Mouse (Mus musculus): Measurements from ENCODE around the gene Aplf. TPM values are rescaled to one million over a fixed set of nuclear protein-coding genes. Genes with fewer than 3 reads are reported as not detected.
A peak's percentile ranks its signal among the peaks of the same experiment; 100 is the strongest.

Aplf gene
- polyA plus RNA-seq, 1 experiment from 2014 or later: 25.2 TPM

DNA sequence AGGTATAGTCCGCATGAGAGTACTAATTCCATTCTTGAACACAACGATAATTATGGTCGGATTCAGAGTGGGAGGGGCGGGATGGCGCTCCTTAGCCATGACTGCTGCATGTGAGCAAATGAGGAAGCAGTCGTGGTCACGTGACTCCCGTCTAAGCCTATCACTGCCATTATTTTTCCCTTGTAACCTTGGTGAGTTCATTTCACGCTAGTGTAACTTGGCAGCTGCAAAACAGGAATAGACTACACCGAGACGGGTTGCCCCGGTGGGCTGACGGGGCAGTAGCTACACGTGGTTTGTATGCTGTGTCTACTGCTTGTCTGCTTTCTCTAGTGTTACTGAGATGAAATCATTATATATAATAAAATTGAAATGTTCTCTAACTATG, 56.3 kb downstream of the Aplf start:
- Histone ChIP-seq H3K27ac (ENCODE audit: low read depth, low read length) (no peak overlapping the region), H3K4me2 (no peak overlapping the region), H3K4me3 (ENCODE audit: low read depth, low read length) (no peak overlapping the region), H3K4me1 (replicated peaks; ENCODE audit: control insufficient read depth, insufficient read depth, low read length) (0 out of 2 replicates have a peak, but pooled peaks cover 2% of the 10 kb centered on the region), H3K36me3 (ENCODE audit: control insufficient read depth, insufficient read depth, low read length) (no peaks in the 10 kb centered on the region), H3K27me3 (replicated peaks; ENCODE audit: control insufficient read depth, insufficient read depth, low read length) (no peaks in the 10 kb centered on the region; the same call in 1 of the 2 replicates), H3K9ac (ENCODE audit: low read depth, low read length) (no peak overlapping the region), H3K9me3 (ENCODE audit: control insufficient read depth, low read length) (no peaks in the 10 kb centered on the region)
- no peak for ATAC-seq (replicated peaks; ENCODE audit: low FRiP score)
- no peak for DNase-seq (ENCODE audit: low spot score)
- WGBS: 86% methylated on average over 14 of the region's 14 CpGs

GRCm38 (mm10) chr6:87614794-87615695, 56.9 kb downstream of the Aplf start:
- ATAC-seq (replicated peaks; ENCODE audit: low FRiP score) (no peak), DNase-seq (ENCODE audit: low spot score) (no peak)
- H3K9ac ChIP-seq (ENCODE audit: low read depth, low read length): no peak overlapping the region
- no peak overlapping the region for H3K4me2 ChIP-seq
- no peaks in the 10 kb centered on the region for H3K9me3 ChIP-seq (ENCODE audit: control insufficient read depth, low read length)
- no peak overlapping the region for H3K27ac ChIP-seq (ENCODE audit: low read depth, low read length)
- H3K4me1 ChIP-seq (replicated peaks; ENCODE audit: control insufficient read depth, insufficient read depth, low read length): 0 out of 2 replicates have a peak, but pooled peaks cover 2% of the 10 kb centered on the region
- H3K27me3 ChIP-seq (replicated peaks; ENCODE audit: control insufficient read depth, insufficient read depth, low read length): no peaks in the 10 kb centered on the region; the same call in 1 of the 2 replicates
- H3K4me3 ChIP-seq (ENCODE audit: low read depth, low read length): no peak overlapping the region
- WGBS: 51% methylated on average over 11 of the region's 11 CpGs
- H3K36me3 ChIP-seq (ENCODE audit: control insufficient read depth, insufficient read depth, low read length): no peaks in the 10 kb centered on the region

DNA sequence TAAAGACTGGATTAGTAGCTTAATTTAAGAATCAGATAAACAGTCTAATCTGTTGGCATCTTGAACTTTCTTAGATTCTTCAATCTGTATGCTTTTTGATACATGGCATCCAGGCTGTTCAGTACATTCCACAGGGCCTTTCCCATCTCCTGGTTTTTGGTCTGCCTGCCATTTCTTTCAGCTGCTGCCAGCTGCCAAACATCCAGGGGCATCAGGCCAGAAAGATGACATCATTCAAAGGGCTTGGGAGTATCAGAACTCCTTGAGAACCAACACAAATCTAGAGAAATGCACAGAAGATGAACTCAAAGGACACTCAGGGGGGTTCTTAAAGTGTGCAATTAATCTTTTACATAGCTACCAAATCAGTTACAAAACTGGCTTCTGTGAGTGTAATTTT, 72.2 kb downstream of the Aplf start:
- H3K4me2 ChIP-seq: no peak overlapping the region
- no peak overlapping the region for H3K9ac ChIP-seq (ENCODE audit: low read depth, low read length)
- no peaks in the 10 kb centered on the region; the same call in 1 of the 2 replicates for H3K27me3 ChIP-seq (replicated peaks; ENCODE audit: control insufficient read depth, insufficient read depth, low read length)
- H3K4me3 ChIP-seq (ENCODE audit: low read depth, low read length): no peak overlapping the region
- H3K9me3 ChIP-seq (ENCODE audit: control insufficient read depth, low read length): no peaks in the 10 kb centered on the region
- ATAC-seq (replicated peaks; ENCODE audit: low FRiP score): no peak
- DNase-seq (ENCODE audit: low spot score): no peak
- H3K4me1 ChIP-seq (replicated peaks; ENCODE audit: control insufficient read depth, insufficient read depth, low read length): no peaks in the 10 kb centered on the region
- no peak overlapping the region for H3K27ac ChIP-seq (ENCODE audit: low read depth, low read length)
- H3K36me3 ChIP-seq (ENCODE audit: control insufficient read depth, insufficient read depth, low read length): no peaks in the 10 kb centered on the region

GRCm38 (mm10) chr6:87597116-87597833, 74.7 kb downstream of the Aplf start:
- no peak overlapping the region for H3K9ac ChIP-seq (ENCODE audit: low read depth, low read length)

GRCm38 (mm10) chr6:87594188-87594587, 77.8 kb downstream of the Aplf start:
- no peak for DNase-seq (ENCODE audit: low spot score)
- Histone ChIP-seq H3K36me3 (ENCODE audit: control insufficient read depth, insufficient read depth, low read length) (no peaks in the 10 kb centered on the region), H3K4me1 (replicated peaks; ENCODE audit: control insufficient read depth, insufficient read depth, low read length) (peaks cover 15% of the 10 kb centered on the region), H3K4me3 (ENCODE audit: low read depth, low read length) (no peak overlapping the region), H3K27me3 (replicated peaks; ENCODE audit: control insufficient read depth, insufficient read depth, low read length) (peaks cover 6% of the 10 kb centered on the region), H3K27ac (ENCODE audit: low read depth, low read length) (no peak overlapping the region), H3K9me3 (ENCODE audit: control insufficient read depth, low read length) (no peaks in the 10 kb centered on the region), H3K9ac (ENCODE audit: low read depth, low read length) (no peak overlapping the region), H3K4me2 (no peak overlapping the region)
- 71% methylated on average over 6 of the region's 6 CpGs for WGBS
- no peak for ATAC-seq (replicated peaks; ENCODE audit: low FRiP score)

More at GRCm38 (mm10) chr6:87597116-87597833, 74.7 kb downstream of the Aplf start:
- Histone ChIP-seq H3K27me3 (replicated peaks; ENCODE audit: control insufficient read depth, insufficient read depth, low read length) (no peaks in the 10 kb centered on the region; the same call in 1 of the 2 replicates), H3K27ac (ENCODE audit: low read depth, low read length) (no peak overlapping the region), H3K9me3 (ENCODE audit: control insufficient read depth, low read length) (no peaks in the 10 kb centered on the region), H3K4me2 (no peak overlapping the region), H3K4me1 (replicated peaks; ENCODE audit: control insufficient read depth, insufficient read depth, low read length) (no peaks in the 10 kb centered on the region), H3K36me3 (ENCODE audit: control insufficient read depth, insufficient read depth, low read length) (no peaks in the 10 kb centered on the region), H3K4me3 (ENCODE audit: low read depth, low read length) (no peak overlapping the region)
- ATAC-seq (replicated peaks; ENCODE audit: low FRiP score) (no peak), DNase-seq (ENCODE audit: low spot score) (no peak)
- WGBS: 57% methylated on average over 10 of the region's 10 CpGs

DNA sequence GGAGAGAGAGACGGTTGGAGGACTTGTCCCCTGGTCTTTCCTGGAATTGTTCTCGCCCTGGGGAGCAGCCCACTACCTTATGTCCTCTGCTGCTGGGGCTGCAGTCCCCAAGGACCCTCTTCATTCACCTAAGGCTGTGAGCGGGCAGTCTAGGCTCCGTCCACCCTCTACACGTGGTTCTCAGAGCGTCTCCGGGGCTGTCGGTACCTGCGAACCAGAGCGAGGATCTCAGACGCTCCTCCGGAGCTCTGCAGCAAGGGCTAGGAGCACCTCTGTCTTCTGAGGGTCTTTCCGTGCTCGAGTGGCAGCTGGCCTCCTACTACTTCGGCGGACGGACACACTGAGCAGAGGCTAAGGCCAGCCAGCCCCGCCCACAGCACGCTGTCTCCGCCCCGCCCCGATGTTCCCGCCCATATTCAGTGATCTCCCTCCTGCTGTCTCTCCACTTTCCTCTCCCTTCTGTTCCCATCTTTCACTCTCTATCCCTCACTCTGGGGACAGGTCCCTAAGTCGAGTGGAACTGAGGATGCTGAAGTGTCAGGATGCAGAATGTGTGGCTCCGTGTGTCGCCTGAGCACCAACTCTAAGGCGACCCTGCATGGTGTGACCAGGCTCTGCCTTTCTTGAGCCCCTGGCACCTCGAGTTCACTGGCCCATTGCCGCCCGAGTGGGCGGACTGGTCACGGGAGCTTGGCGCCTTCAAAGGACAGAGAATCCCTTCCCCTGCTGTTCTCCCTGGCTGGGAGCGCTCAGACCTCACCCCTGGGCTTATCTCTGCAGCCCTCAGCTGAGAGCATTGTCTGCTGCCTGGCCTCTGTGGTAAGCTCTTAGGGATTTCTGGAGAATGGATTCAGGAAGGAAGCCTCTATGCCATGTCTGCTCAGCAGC, 81.4 kb downstream of the Aplf start, which contains the start of gene Prokr1:
Prokr1 (minus strand) TSS at position 350 of the 888 bp plus-strand sequence.
- Histone ChIP-seq H3K4me2 (peak within 1 kb of the TSS; percentile 95), H3K27ac (ENCODE audit: low read depth, low read length) (peak within 1 kb of the TSS; percentile 50), H3K27me3 (replicated peaks; ENCODE audit: control insufficient read depth, insufficient read depth, low read length) (peaks cover 23% of the 10 kb centered on the region), H3K4me1 (replicated peaks; ENCODE audit: control insufficient read depth, insufficient read depth, low read length) (peaks cover 24% of the 10 kb centered on the region), H3K9ac (ENCODE audit: low read depth, low read length) (peak within 1 kb of the TSS; percentile 60), H3K36me3 (ENCODE audit: control insufficient read depth, insufficient read depth, low read length) (peaks cover 3% of the 10 kb centered on the region; the same call in 1 of the 2 replicates), H3K9me3 (ENCODE audit: control insufficient read depth, low read length) (no peaks in the 10 kb centered on the region), H3K4me3 (ENCODE audit: low read depth, low read length) (peak within 1 kb of the TSS; percentile 60)
- DNase-seq (ENCODE audit: low spot score) (peak; percentile 69), ATAC-seq (replicated peaks; ENCODE audit: low FRiP score) (peak; percentile 88)
- under 1% methylated on average over 34 of the region's 34 CpGs for WGBS

- ATAC-seq (replicated peaks; ENCODE audit: low FRiP score) (peak; percentile 72), DNase-seq (ENCODE audit: low spot score) (no peak)
- Histone ChIP-seq H3K27me3 (replicated peaks; ENCODE audit: control insufficient read depth, insufficient read depth, low read length) (peaks cover 26% of the 10 kb centered on the region), H3K36me3 (ENCODE audit: control insufficient read depth, insufficient read depth, low read length) (peaks cover 3% of the 10 kb centered on the region; the same call in 1 of the 2 replicates), H3K9me3 (ENCODE audit: control insufficient read depth, low read length) (no peaks in the 10 kb centered on the region), H3K27ac (ENCODE audit: low read depth, low read length) (peak overlapping the region; percentile 50), H3K4me3 (ENCODE audit: low read depth, low read length) (peak overlapping the region; percentile 60), H3K4me2 (peak overlapping the region; percentile 95), H3K4me1 (replicated peaks; ENCODE audit: control insufficient read depth, insufficient read depth, low read length) (peaks cover 24% of the 10 kb centered on the region), H3K9ac (ENCODE audit: low read depth, low read length) (peak overlapping the region; percentile 60)
- 12% methylated on average over 12 of the region's 12 CpGs for WGBS
These were observed 82.1 kb downstream of the Aplf start for GRCm38 (mm10) chr6:87589718-87590393.

All from liver, embryonic 11.5 days (tissue).